Mouse (Mus musculus): ENCODE data around the gene Hist1h4i. TPM values are rescaled to one million over a fixed set of nuclear protein-coding genes. Genes with fewer than 3 reads are reported as not detected.

Gene Hist1h4i
- polyA plus RNA-seq, 1 experiment from 2014 or later: 18.4 TPM

DNA sequence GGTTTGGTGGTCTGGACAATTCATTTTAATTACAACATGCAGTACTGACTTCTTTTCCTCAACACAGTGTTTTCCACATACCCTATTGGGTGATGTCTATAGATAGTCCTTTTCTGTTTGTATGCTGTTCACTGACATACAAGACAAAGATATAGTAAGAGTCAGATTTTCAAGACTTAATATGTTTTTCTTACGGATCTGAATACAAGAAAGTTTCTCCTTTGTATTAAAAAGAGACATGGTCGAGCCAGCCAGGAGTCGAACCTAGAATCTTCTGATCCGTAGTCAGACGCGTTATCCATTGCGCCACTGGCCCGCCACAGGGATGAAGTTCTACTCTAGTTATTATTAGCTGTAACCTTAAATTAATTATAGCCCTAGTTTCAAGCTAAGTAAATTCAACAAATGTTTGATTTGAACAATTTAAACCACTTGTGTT lies 20.2 kb downstream of the Hist1h4i start:
- Histone ChIP-seq H3K27me3 (peaks cover 40% of the 10 kb centered on the region), H3K36me3 (no peaks in the 10 kb centered on the region), H3K4me2 (peak overlapping the region; percentile 56), H3K4me1 (peaks cover 16% of the 10 kb centered on the region), H3K4me3 (peak overlapping the region; percentile 45), H3K9me3 (no peaks in the 10 kb centered on the region), H3K27ac (no peak overlapping the region), H3K9ac (no peak overlapping the region)
- no peak for ATAC-seq (ENCODE audit: insufficient number of reproducible peaks, low FRiP score, low TSS enrichment, low read depth)
- WGBS: under 1% methylated on average over 8 of the region's 8 CpGs

DNA sequence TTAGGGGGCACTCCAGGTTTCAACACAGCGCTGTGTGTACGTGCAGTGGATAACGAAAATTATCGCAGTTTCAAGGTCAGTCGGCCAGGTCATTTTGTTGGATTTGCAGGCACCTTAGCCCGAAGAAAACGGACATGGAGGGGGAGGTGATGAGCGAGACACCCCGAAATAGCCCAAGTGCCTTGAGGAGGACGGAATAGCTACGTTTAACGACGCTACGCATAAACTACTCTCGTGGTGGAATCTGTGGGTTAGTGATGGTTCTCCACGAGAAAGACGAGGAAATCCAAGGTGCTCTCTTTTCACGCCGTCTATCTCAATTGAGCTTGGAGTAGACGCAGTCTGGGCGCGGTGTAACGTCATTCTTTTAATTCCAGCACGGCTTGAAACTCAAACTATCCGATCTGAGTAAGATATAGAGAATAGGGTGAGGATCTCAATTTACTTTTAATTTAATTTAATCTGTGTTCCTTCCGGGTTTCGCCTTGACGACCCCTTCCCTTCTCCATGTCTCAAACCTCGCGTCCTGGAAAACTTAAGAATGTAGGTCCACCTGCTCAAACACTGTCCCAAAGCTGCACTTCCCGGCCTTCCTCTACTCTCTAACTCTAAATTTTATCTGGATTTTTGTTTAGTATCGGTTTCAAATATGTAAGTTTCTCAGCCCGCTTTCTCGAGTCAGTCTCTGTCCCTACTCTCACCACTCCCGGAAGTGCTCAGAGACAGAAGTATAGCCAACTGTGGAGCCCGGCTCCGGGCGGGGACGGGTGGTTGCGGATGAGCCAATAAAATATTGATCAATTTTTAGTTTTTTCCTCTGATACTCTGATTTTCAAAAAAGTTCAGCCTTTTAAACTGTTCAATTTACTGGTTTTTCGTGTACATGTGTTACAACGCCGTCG lies 21.0 kb downstream of the Hist1h4i start:
- no peak overlapping the region for H3K27ac ChIP-seq
- no peaks in the 10 kb centered on the region for H3K9me3 ChIP-seq
- peaks cover 14% of the 10 kb centered on the region for H3K4me1 ChIP-seq
- under 1% methylated on average over 44 of the region's 44 CpGs for WGBS
- H3K4me3 ChIP-seq: peak overlapping the region; percentile 45
- peaks cover 44% of the 10 kb centered on the region for H3K27me3 ChIP-seq
- H3K36me3 ChIP-seq: no peaks in the 10 kb centered on the region
- no peak overlapping the region for H3K9ac ChIP-seq
- H3K4me2 ChIP-seq: peak overlapping the region; percentile 56
- ATAC-seq (ENCODE audit: insufficient number of reproducible peaks, low FRiP score, low TSS enrichment, low read depth): no peak

DNA sequence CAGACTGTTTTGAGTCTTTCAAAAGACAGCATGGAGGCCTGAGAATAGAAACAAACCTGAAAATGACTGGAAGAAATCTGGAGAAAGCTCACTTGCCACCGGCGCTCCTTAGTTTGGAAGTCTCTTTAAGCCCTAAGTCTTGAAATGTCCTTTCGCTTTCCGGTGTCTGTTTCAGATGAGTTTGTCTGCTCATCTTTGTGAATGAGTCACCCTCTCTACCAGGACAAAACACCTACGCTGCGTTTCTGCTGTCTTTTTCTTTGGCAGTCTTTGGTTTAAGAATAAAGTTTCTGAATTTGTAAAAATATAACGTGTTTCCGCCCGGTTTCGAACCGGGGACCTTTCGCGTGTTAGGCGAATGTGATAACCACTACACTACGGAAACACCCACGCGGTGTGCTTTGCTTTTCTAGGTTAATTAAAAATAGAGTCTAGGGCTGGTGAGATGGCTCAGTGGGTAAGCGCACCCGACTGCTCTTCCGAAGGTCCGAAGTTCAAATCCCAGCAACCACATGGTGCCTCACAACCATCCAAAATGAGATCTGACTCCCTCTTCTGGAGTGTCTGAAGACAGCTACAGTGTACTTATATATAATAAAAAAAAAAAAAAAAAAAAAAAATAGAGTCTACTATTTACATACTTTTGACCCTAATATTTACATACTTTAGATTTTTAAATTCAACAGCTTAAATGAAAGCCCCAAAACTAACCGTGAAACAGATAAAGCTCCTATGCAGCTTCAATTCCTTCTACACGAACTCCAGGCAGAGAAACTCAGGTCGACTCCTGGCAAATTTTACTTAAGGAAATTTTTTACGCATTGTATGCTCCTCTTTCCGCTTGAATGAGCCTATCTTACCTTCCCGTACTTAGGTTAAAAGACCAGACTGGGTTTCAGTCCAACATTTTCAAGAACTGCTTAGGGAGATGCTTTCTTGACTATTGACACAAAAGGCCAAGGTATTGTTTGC lies 25.4 kb downstream of the Hist1h4i start:
- Histone ChIP-seq H3K4me3 (peak overlapping the region; percentile 12; the same call in 1 of the 2 replicates), H3K4me1 (peaks cover 13% of the 10 kb centered on the region), H3K27me3 (peaks cover 81% of the 10 kb centered on the region), H3K9ac (no peak overlapping the region), H3K27ac (no peak overlapping the region), H3K9me3 (no peaks in the 10 kb centered on the region), H3K4me2 (no peak overlapping the region), H3K36me3 (no peaks in the 10 kb centered on the region)
- no peak for ATAC-seq (ENCODE audit: insufficient number of reproducible peaks, low FRiP score, low TSS enrichment, low read depth)
- 17% methylated on average over 27 of the region's 27 CpGs for WGBS

DNA sequence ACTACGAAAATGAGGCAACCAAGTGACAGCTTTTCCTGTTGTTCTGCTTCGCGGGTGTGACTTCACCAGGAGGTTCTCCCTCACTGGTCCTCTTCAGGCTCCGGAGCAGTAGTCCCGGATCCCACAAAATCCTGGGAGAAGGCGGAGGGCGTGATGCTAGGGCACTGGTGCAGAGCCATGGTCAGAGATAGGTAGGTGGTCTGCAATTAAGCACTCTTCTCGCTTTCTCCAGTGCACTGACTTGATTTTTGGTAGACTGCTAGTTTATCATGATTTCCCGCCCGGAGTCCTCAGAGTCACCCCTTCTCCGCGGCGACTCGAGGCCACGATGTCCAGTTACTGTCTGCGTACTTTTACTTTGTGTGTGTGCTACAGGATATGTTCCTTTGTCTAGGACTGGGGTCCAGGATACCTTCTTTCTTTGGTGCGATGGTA lies 26.7 kb downstream of the Hist1h4i start:
- Histone ChIP-seq H3K4me2 (peak overlapping the region; percentile 20; the same call in 1 of the 2 replicates), H3K9ac (no peak overlapping the region), H3K27me3 (peaks cover 83% of the 10 kb centered on the region), H3K4me3 (peak overlapping the region; percentile 21), H3K9me3 (no peaks in the 10 kb centered on the region), H3K27ac (no peak overlapping the region), H3K4me1 (0 out of 2 replicates have a peak, but pooled peaks cover 3% of the 10 kb centered on the region), H3K36me3 (no peaks in the 10 kb centered on the region)
- 20% methylated on average over 17 of the region's 17 CpGs for WGBS
- no peak for ATAC-seq (ENCODE audit: insufficient number of reproducible peaks, low FRiP score, low TSS enrichment, low read depth)

DNA sequence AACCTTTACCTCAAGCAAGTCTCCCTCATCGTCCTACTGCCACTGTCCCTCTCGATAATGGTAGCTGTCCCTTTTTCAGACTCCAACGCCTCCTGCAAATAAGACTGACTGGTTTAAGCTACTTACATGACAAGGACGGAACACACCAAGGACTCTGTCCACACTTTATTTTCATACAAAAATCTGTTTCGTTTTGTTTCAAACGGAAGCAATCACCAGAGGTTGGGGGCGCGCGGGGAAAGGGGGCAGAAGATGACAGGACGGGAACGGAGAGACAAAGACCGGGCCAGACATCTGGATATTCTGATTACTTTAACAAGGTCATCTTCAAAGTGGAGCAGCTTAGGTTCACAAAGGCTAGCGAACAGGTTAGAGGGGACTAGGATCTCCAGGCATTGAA lies 27.4 kb downstream of the Hist1h4i start:
- Histone ChIP-seq H3K4me3 (no peak overlapping the region), H3K36me3 (no peaks in the 10 kb centered on the region), H3K4me2 (no peak overlapping the region), H3K27me3 (peaks cover 83% of the 10 kb centered on the region), H3K27ac (no peak overlapping the region), H3K9me3 (no peaks in the 10 kb centered on the region), H3K9ac (no peak overlapping the region), H3K4me1 (0 out of 2 replicates have a peak, but pooled peaks cover 3% of the 10 kb centered on the region)
- no peak for ATAC-seq (ENCODE audit: insufficient number of reproducible peaks, low FRiP score, low TSS enrichment, low read depth)
- WGBS: 22% methylated on average over 13 of the region's 13 CpGs

DNA sequence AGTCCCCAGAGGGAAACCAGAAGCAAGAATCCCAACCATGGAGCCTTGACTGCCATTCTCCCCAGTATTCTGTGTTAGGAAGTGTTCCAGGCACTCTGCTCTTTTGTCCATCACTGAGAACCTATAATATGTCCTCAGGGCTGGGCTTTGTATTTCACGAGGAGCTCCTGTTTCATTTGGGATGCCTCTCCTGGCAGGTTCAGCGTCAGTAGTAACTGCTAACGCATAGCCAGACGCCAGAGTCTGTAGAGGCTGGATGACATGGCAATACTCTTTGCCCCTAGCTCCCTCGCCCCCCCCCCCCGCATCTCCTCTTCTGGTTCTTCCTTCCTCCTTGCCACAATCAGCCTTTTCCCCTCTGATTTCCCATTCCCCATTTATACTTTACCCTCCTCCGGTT lies 31.5 kb downstream of the Hist1h4i start, which contains the start of gene Prss16:
Prss16 (minus strand) TSS at position 101 of the 400 bp plus-strand sequence.
- no peak for ATAC-seq (ENCODE audit: insufficient number of reproducible peaks, low FRiP score, low TSS enrichment, low read depth)
- Histone ChIP-seq H3K36me3 (no peaks in the 10 kb centered on the region), H3K27ac (no peak within 1 kb of the TSS), H3K4me1 (peaks cover 23% of the 10 kb centered on the region), H3K27me3 (peaks cover 91% of the 10 kb centered on the region), H3K9me3 (no peaks in the 10 kb centered on the region), H3K4me2 (no peak within 1 kb of the TSS), H3K9ac (no peak within 1 kb of the TSS), H3K4me3 (no peak within 1 kb of the TSS)
- 24% methylated on average over 7 of the region's 7 CpGs for WGBS

DNA sequence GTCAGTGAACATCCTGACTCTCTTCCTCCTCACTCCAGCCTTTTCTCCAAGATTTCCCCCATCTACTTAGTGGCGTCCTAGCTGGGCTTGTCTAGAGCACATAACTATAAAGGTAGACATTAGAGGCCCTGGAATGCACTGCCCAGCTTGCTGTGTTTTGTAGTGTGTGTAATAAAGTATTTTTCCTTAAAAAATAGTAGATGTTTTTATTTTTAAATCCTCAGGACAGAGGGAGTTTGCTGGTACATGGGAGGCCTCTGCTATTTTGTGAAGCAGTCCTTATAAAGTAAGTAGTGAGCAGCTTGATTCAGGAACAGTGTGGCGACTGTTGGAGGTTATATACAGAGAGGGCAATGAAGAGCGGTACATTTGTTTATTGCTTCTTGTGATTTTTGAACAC lies 32.5 kb downstream of the Hist1h4i start:
- WGBS: 78% methylated on average over 3 of the region's 3 CpGs
- Histone ChIP-seq H3K4me1 (peaks cover 20% of the 10 kb centered on the region), H3K9ac (no peak overlapping the region), H3K27me3 (peaks cover 91% of the 10 kb centered on the region), H3K9me3 (no peaks in the 10 kb centered on the region), H3K4me3 (no peak overlapping the region), H3K27ac (no peak overlapping the region), H3K36me3 (no peaks in the 10 kb centered on the region), H3K4me2 (no peak overlapping the region)
- no peak for ATAC-seq (ENCODE audit: insufficient number of reproducible peaks, low FRiP score, low TSS enrichment, low read depth)

DNA sequence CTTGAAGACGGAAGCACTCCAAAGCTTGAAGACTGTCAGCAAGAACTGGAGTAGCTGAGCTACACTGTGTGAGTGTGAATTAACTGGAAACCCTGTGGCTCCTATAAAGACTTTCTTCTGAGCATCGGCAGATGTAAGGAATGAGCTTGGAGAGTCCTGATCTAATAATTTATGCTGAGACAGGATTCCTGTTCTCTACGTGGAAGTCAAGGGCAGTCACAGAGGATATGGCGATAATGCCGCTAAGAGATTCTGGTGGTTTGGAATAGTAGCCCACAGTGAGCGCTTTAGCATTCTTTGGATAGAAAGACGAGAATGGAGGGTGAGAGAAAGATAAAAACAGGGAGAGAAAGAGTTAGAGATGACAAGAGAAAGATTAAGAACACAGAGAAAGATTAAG lies 33.3 kb downstream of the Hist1h4i start:
- no peak overlapping the region for H3K9ac ChIP-seq
- no peak overlapping the region for H3K4me3 ChIP-seq
- H3K4me2 ChIP-seq: no peak overlapping the region
- 53% methylated on average over 7 of the region's 7 CpGs for WGBS
- H3K9me3 ChIP-seq: no peaks in the 10 kb centered on the region
- ATAC-seq (ENCODE audit: insufficient number of reproducible peaks, low FRiP score, low TSS enrichment, low read depth): no peak
- no peaks in the 10 kb centered on the region for H3K36me3 ChIP-seq
- no peak overlapping the region for H3K27ac ChIP-seq
- peaks cover 94% of the 10 kb centered on the region for H3K27me3 ChIP-seq
- H3K4me1 ChIP-seq: peaks cover 20% of the 10 kb centered on the region

DNA sequence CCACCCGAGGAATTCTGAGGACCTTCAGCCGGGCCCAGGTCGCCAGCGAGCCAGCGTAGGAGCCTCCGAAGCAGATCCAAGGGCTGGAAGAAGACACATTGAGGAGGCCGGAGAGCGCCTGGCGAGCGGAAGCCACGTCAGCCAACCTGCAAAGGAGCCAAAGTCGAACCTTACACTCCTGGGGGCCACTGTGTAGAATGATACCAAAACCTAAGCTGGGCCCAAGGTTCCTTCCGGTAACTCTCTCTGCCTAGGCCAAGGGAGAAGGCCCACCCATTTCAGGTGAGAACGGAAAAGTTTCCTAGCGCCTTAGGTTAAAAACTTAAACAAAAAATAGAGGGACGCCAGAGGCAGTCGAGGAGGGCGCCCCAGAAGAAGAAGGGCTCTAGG lies 34.0 kb downstream of the Hist1h4i start:
- H3K27ac ChIP-seq: no peak overlapping the region
- H3K4me1 ChIP-seq: peaks cover 20% of the 10 kb centered on the region
- peaks cover 94% of the 10 kb centered on the region for H3K27me3 ChIP-seq
- no peak for ATAC-seq (ENCODE audit: insufficient number of reproducible peaks, low FRiP score, low TSS enrichment, low read depth)
- H3K9me3 ChIP-seq: no peaks in the 10 kb centered on the region
- WGBS: 4% methylated on average over 18 of the region's 18 CpGs
- H3K36me3 ChIP-seq: no peaks in the 10 kb centered on the region
- H3K4me3 ChIP-seq: peak overlapping the region; percentile 57
- no peak overlapping the region for H3K9ac ChIP-seq
- peak overlapping the region; percentile 96 for H3K4me2 ChIP-seq

DNA sequence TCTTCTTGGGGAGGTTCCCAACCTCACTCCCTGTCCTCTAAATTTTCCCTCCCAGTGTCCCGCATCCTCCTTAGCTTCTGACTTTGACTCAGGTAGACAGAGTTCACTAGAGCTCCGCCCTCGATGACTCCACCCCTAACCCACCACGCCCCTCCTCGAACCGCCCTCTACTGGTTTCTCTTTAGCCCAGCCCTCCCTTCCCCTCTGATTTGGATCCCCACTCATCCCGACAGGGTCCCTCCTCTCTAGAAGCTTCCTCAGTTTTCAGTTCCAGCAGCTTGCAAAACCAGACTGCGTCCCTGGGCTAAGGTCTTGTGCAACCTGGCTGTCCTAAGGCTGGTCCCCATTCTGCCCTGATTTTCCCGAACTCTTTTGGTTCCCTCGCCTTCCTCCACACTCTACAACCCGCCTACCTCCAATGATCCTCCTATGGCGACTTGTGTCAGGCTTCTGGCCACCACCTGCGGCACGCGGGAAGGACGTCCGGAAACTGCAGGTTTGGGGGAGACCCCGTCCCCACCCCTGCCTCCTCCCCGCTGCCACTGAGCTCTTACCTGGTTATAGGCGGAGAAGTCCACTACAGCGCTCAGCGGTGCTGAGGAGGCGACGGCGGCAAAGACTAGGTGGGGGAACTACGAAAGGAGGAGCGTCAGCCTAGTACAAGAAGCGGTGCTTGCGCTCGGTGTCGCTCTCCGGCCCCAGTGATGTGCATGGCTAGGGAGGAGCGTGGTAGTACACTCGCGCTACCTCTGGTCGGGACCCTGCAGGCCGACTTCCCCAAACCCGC lies 34.6 kb downstream of the Hist1h4i start:
- peak overlapping the region; percentile 57 for H3K4me3 ChIP-seq
- H3K9me3 ChIP-seq: no peaks in the 10 kb centered on the region
- 0 out of 2 replicates have a peak overlapping the region, but pooled peaks have one; percentile 42 for H3K9ac ChIP-seq
- under 1% methylated on average over 38 of the region's 38 CpGs for WGBS
- ATAC-seq (ENCODE audit: insufficient number of reproducible peaks, low FRiP score, low TSS enrichment, low read depth): peak; percentile 74; the same call in 1 of the 2 replicates
- H3K4me1 ChIP-seq: peaks cover 22% of the 10 kb centered on the region
- no peak overlapping the region for H3K27ac ChIP-seq
- no peaks in the 10 kb centered on the region for H3K36me3 ChIP-seq
- H3K27me3 ChIP-seq: peaks cover 97% of the 10 kb centered on the region
- H3K4me2 ChIP-seq: peak overlapping the region; percentile 96
